Mouse (Mus musculus): ENCODE measurements around the gene Acbd3.

- TF ChIP-seq CTCF (IDR thresholded peaks at IDR 0.05; ENCODE audit: control insufficient read depth, insufficient read depth, low read length) (no peak), POLR2A (IDR thresholded peaks at IDR 0.05; ENCODE audit: borderline replicate concordance, control insufficient read depth, low read depth, low read length) (no peak)
Measured at GRCm38 (mm10) chr1:180696626-180697352, 29.1 kb upstream of the Acbd3 start, which contains the start of gene Mixl1.
